Mouse (Mus musculus) small intestine, adult 2 months (tissue): ENCODE results near the gene Kdm2b. TPM values are rescaled to one million over a fixed set of nuclear protein-coding genes. Genes with fewer than 3 reads are reported as not detected.
A peak's percentile ranks its signal among the peaks of the same experiment; 100 is the strongest.

Experiments
- H3K27ac ChIP-seq: fragments of 200-500 bp; 2 replicates; pipeline ENCODE4 v1.5.1; 2012; ENCODE audit warnings: low read depth, low read length, control low read depth, inconsistent platforms; ENCODE audit not compliant: insufficient read depth
- H3K27me3 ChIP-seq: fragments of 200-500 bp; 2 replicates; pipeline ENCODE4 v1.6.1; 2012; ENCODE audit warnings: mild to moderate bottlenecking, moderate library complexity, low read length, inconsistent platforms; ENCODE audit not compliant: control insufficient read depth, insufficient read depth
- H3K36me3 ChIP-seq: fragments of 200-500 bp; 2 replicates; pipeline ENCODE4 v1.6.1; 2012; ENCODE audit warnings: mild to moderate bottlenecking, low read length, control low read depth, inconsistent platforms; ENCODE audit not compliant: control insufficient read depth, insufficient read depth
- H3K4me1 ChIP-seq: fragments of 200-500 bp; 2 replicates; pipeline ENCODE4 v1.6.1; 2012; ENCODE audit warnings: low read length, inconsistent platforms, mixed read lengths; ENCODE audit not compliant: control insufficient read depth, insufficient read depth, insufficient read length
- H3K4me3 ChIP-seq: fragments of 200-500 bp; 2 replicates; pipeline ENCODE4 v1.5.1; 2012; ENCODE audit warnings: low read depth, mild to moderate bottlenecking, control low read depth, inconsistent platforms, low read length, moderate library complexity
- CTCF ChIP-seq: fragments of 200-500 bp; IDR thresholded peaks from 2 replicates; pipeline ENCODE4 v1.5.1; 2012; ENCODE audit warnings: low read depth, mild to moderate bottlenecking, control low read depth, inconsistent platforms, low read length, moderate library complexity, mixed read lengths; ENCODE audit not compliant: insufficient replicate concordance, insufficient read length; ENCODE audit errors: extremely low read depth
- POLR2A ChIP-seq: fragments of 200-500 bp; IDR thresholded peaks from 2 replicates; pipeline ENCODE4 v1.6.1; 2012; ENCODE audit warnings: low read depth, mild to moderate bottlenecking, control low read depth, inconsistent platforms, low read length, moderate library complexity
- WGBS: fragments of 180-500 bp; shearing (Covaris S2); methylation state at CpG from one replicate; pipeline ENCODE4 v1.1.7; 2018; 5-methylcytosine and 5-hydroxymethylcytosine counted together
- polyA plus RNA-seq: library from polyadenylated mRNA; depleted of rRNA; stranded (reverse); fragments of >200 nt; gene quantifications from 2 replicates; pipeline ENCODE4 v1.2.3, GENCODE M21; 2012

The Kdm2b gene
- polyA plus RNA-seq, 1 experiment, result 12.0 TPM

DNA sequence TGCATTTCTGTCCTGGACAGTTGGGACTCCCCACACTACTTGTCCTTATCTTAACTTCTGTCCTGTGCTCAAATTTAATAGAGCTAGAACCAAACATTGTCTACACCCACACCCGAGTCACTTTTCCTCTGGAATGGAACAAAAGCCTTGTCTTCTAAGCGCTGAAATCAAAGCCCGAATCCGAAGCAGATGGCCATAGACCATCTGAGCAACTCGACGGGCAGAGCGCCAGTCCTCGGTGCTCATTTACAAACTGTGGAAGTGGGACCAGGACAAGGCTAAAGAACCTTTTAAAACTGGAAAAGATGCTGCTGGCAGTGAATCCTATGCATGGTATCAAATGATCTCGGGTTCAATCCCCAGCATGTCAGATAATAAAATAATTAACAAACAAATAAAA lies 17.5 kb downstream of the Kdm2b start:
- WGBS, result 78% methylated on average over 9 of the region's 9 CpGs
- H3K4me3 ChIP-seq, result no peak overlapping the region
- no peaks in the 10 kb centered on the region for H3K27me3 ChIP-seq
- TF ChIP-seq POLR2A, result no peak
- no peak for TF ChIP-seq CTCF
- no peak overlapping the region for H3K27ac ChIP-seq
- no peaks in the 10 kb centered on the region for H3K36me3 ChIP-seq
- peaks cover 5% of the 10 kb centered on the region; the same call in 1 of the 2 replicates for H3K4me1 ChIP-seq

DNA sequence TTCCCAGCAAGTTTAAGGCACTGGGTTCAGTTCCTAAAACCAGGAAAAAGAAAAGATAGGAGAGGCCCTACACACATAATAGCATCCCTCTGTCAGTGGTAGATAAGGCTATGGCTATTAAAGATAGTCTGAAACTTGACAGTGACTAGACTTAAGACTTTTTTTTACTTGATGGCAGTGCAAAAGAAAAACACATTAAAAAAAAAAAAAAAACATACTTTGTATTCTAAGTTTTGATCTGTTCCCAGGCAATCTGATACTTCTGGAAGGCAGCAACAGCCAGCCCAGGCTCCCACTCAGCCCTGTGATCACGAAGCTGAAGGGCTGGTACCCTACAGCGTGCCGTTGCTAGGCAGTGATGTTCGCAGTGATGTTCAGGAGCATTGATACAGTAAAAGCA lies 18.2 kb downstream of the Kdm2b start:
- Histone ChIP-seq H3K36me3 (no peaks in the 10 kb centered on the region), H3K27me3 (no peaks in the 10 kb centered on the region), H3K4me1 (peaks cover 5% of the 10 kb centered on the region; the same call in 1 of the 2 replicates), H3K4me3 (no peak overlapping the region), H3K27ac (no peak overlapping the region)
- TF ChIP-seq POLR2A, result no peak
- TF ChIP-seq CTCF, result no peak
- WGBS, result 95% methylated on average over 4 of the region's 4 CpGs

DNA sequence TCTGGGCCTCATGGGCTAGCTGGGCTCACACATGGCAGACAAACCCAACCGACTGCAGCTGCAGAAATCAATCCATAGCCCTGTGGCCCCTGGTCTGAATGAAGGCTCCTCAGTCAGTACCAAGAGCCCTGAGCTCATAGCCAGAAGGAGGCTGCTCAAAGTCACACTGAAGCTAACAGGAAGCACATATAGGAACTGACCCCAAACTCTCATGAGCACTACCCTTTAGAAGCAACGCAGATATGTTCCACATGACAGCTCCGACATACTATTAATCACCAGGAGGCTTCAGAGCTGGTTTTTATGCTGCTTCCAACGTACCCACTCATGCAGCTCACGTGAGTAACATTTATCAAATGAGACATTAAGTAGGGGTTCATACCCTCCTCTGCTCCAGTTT lies 19.6 kb downstream of the Kdm2b start:
- Histone ChIP-seq H3K27me3 (no peaks in the 10 kb centered on the region), H3K36me3 (no peaks in the 10 kb centered on the region), H3K4me1 (peaks cover 13% of the 10 kb centered on the region), H3K4me3 (no peak overlapping the region), H3K27ac (no peak overlapping the region)
- TF ChIP-seq CTCF, result no peak
- no peak for TF ChIP-seq POLR2A
- 85% methylated on average over 5 of the region's 5 CpGs for WGBS

DNA sequence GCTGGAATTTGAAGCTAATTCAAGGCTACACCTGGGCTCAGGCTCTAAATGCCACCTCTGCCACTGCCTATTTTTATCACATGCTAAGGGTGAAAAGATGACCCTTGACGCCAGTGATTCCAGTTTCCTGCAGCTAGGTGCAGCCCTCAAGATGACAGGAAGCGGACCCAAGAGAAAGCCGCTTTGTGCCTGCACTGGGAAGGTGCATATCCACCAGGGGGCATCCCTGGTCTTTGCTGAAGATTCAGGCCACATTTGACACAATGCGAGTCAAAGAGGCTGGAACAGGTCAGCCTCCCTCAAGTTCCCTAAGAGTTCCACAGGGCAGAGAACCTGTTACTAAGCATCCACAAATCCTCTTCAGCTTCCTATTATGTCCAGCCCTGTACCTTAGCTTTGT lies 21.3 kb downstream of the Kdm2b start:
- Histone ChIP-seq H3K4me1 (peaks cover 15% of the 10 kb centered on the region), H3K27ac (no peak overlapping the region), H3K27me3 (no peaks in the 10 kb centered on the region), H3K36me3 (no peaks in the 10 kb centered on the region), H3K4me3 (no peak overlapping the region)
- peak; percentile 94 for TF ChIP-seq CTCF
- TF ChIP-seq POLR2A, result no peak
- WGBS, result 10% methylated on average over 4 of the region's 4 CpGs

DNA sequence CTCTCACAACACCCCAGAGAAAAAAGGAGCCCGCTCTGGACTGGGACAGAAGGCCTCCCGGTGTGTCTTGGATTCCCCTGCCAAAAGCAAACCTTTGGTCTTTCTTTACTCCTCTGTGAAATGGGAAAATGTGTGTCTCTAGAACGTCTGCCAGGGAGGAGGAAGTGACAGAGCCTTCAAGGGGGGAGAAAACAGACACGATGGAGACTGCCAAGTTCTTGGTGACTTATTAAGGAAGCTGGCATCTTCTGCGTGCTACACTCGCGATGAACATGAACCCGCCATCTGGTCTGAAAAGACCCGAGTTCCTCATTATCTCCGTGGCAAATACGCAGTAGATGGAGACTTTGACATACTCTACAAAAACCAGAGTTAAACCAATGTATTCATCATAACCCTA lies 24.2 kb downstream of the Kdm2b start:
- no peak overlapping the region for H3K4me3 ChIP-seq
- WGBS, result 25% methylated on average over 11 of the region's 11 CpGs
- no peak for TF ChIP-seq POLR2A
- H3K27me3 ChIP-seq, result no peaks in the 10 kb centered on the region
- H3K4me1 ChIP-seq, result peaks cover 15% of the 10 kb centered on the region
- H3K27ac ChIP-seq, result peak overlapping the region; percentile 70
- 0 out of 2 replicates have a peak, but pooled peaks cover 1% of the 10 kb centered on the region for H3K36me3 ChIP-seq

DNA sequence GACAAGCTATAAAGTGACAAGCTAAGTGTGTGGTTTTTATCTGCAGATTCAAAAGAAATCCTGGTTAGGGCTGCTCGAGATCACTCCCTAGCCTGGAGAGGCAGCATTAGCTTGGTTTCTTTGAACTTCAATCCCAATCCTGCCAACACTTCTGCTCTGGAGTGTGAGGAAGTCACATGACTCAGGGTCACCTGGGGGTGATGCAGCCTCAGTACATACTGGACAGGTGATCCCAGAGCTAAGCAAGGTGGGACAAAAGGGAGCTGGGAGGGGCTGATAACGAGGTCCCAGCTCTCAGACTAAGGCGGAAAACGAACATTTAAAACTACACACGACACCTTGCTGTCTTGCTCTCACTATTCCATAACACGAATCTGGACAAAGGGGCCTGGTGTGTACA lies 24.8 kb downstream of the Kdm2b start:
- 0 out of 2 replicates have a peak, but pooled peaks cover 1% of the 10 kb centered on the region for H3K36me3 ChIP-seq
- no peak overlapping the region for H3K4me3 ChIP-seq
- peak overlapping the region; percentile 70 for H3K27ac ChIP-seq
- no peak for TF ChIP-seq POLR2A
- TF ChIP-seq CTCF, result no peak
- peaks cover 15% of the 10 kb centered on the region for H3K4me1 ChIP-seq
- no peaks in the 10 kb centered on the region for H3K27me3 ChIP-seq
- 32% methylated on average over 6 of the region's 6 CpGs for WGBS

DNA sequence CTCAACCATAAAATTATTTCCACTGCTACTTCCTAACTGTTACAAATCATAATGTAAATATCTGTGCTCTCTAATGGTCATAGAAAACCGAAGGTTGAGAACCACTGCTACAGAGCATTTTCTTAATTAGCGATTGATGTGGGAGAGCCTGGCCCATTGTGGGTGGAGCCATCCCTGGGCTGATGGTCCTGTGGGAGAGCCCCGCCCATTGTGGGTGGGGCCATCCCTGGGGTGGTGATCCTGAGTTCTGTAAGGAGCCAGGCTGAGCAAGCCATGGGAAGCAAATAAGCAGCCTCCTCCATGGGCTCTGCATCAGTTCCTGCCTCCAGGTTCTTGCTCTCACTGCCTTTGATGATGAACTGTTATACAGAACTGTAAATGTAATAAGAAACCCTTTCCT lies 27.7 kb downstream of the Kdm2b start:
- TF ChIP-seq CTCF (no peak), POLR2A (no peak)
- Histone ChIP-seq H3K36me3 (0 out of 2 replicates have a peak, but pooled peaks cover 1% of the 10 kb centered on the region), H3K4me3 (no peak overlapping the region), H3K4me1 (peaks cover 10% of the 10 kb centered on the region), H3K27me3 (no peaks in the 10 kb centered on the region), H3K27ac (no peak overlapping the region)
- WGBS, result 44% methylated on average over 3 of the region's 3 CpGs

DNA sequence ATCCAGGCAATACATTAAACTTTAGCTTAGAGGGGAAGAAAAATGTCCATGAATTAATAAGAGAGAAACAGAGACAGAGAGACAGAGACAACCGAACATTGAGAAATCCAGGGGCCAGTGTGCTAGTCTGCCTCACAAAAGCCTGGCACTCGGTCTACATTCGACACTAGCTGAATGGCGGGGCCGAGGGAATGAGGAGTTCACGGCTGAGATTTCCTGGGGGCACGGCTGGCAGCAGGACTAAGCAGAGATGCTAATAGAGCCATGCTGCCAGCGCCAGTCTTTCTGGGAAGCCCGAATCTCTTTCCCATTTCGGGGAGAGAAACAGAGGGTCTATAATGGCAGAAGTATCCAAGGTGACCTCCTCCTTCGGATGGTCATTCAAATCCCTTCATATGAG lies 30.2 kb downstream of the Kdm2b start:
- no peak overlapping the region for H3K27ac ChIP-seq
- TF ChIP-seq POLR2A (no peak), CTCF (no peak)
- no peak overlapping the region for H3K4me3 ChIP-seq
- WGBS, result 93% methylated on average over 11 of the region's 11 CpGs
- H3K4me1 ChIP-seq, result no peaks in the 10 kb centered on the region
- no peaks in the 10 kb centered on the region for H3K27me3 ChIP-seq
- 0 out of 2 replicates have a peak, but pooled peaks cover 1% of the 10 kb centered on the region for H3K36me3 ChIP-seq
